Mouse (Mus musculus) liver, embryonic 11.5 days (tissue): ENCODE results near the gene Carmil1. TPM values are rescaled to one million over a fixed set of nuclear protein-coding genes. Genes with fewer than 3 reads are reported as not detected.

ENCODE experiments used
- ATAC-seq: fragments of 200-750 bp; cut with Nextera tagmentation; replicated peaks from 2 replicates; pipeline ENCODE4 v1.8.0; 2017; ENCODE audit warnings: moderate number of reproducible peaks, mild to moderate bottlenecking, moderate TSS enrichment, moderate library complexity; ENCODE audit not compliant: low FRiP score
- DNase-seq: peaks from one replicate; pipeline ENCODE4 v3.0.0-alpha.2; 2017; ENCODE audit warnings: low spot score
- H3K27ac ChIP-seq: fragments of 300-500 bp; sonication (generic); 2 replicates; pipeline ENCODE4 v1.5.1; 2014; ENCODE audit warnings: mild to moderate bottlenecking, low read depth, low read length, control low read depth
- H3K27me3 ChIP-seq: fragments of 300-500 bp; sonication (generic); replicated peaks from 2 replicates; pipeline ENCODE4 v1.6.1; 2014; ENCODE audit warnings: low read length, mixed read lengths; ENCODE audit not compliant: control insufficient read depth, insufficient read depth
- H3K36me3 ChIP-seq: fragments of 300-500 bp; sonication (generic); 2 replicates; pipeline ENCODE4 v1.6.1; 2014; ENCODE audit warnings: mild to moderate bottlenecking, low read length, moderate library complexity, mixed read lengths; ENCODE audit not compliant: control insufficient read depth, insufficient read depth
- H3K4me1 ChIP-seq: fragments of 300-500 bp; sonication (generic); replicated peaks from 2 replicates; pipeline ENCODE4 v1.6.1; 2014; ENCODE audit warnings: low read length, mixed read lengths; ENCODE audit not compliant: control insufficient read depth, insufficient read depth
- H3K4me2 ChIP-seq: fragments of 300-500 bp; sonication (generic); 2 replicates; pipeline ENCODE4 v1.6.1; 2014; ENCODE audit warnings: mild to moderate bottlenecking, control low read depth, moderate library complexity
- H3K4me3 ChIP-seq: fragments of 300-500 bp; sonication (generic); 2 replicates; pipeline ENCODE4 v1.5.1; 2014; ENCODE audit warnings: low read depth, low read length, control low read depth
- H3K9ac ChIP-seq: fragments of 300-500 bp; sonication (generic); 2 replicates; pipeline ENCODE4 v1.6.1; 2014; ENCODE audit warnings: low read depth, low read length, control low read depth
- H3K9me3 ChIP-seq: fragments of 300-500 bp; sonication (generic); 2 replicates; pipeline ENCODE4 v1.6.1; 2016; ENCODE audit warnings: low read length, inconsistent platforms, mixed read lengths; ENCODE audit not compliant: control insufficient read depth
- WGBS: fragments of 180-500 bp; shearing (Covaris S2); extraction: QIAGEN DNeasy Blood & Tissue Kit; methylation state at CpG from one replicate; pipeline ENCODE4 v1.1.7; 2014; 5-methylcytosine and 5-hydroxymethylcytosine counted together
- polyA plus RNA-seq: library from polyadenylated mRNA; unstranded; fragments of >200 nt; fragmentation: Nextera tagmentation; extraction: Ambion mirVana; gene quantifications from 2 replicates; pipeline ENCODE4 v1.2.1, GENCODE M21; 2014

The Carmil1 gene
- polyA plus RNA-seq: 18.6 and 20.1 TPM in 2 replicates

- Histone ChIP-seq H3K27me3 (peaks cover 23% of the 10 kb centered on the region), H3K36me3 (no peaks in the 10 kb centered on the region), H3K27ac (peak within 1 kb of the TSS; percentile 19; the same call in 1 of the 2 replicates), H3K4me3 (peak within 1 kb of the TSS; percentile 67), H3K4me2 (peak within 1 kb of the TSS; percentile 86), H3K9ac (peak within 1 kb of the TSS; percentile 57), H3K4me1 (peaks cover 5% of the 10 kb centered on the region; the same call in 1 of the 2 replicates), H3K9me3 (no peaks in the 10 kb centered on the region)
- peak; percentile 81 for DNase-seq
- WGBS: under 1% methylated on average over 92 of the region's 96 CpGs
- ATAC-seq: peak; percentile 93
These were observed at the start of gene Carmil1 for GRCm38 (mm10) chr13:24280439-24281431. TSS of gene Carmil1 (minus strand) at chr13:24280795.

- ATAC-seq (no peak), DNase-seq (no peak)
- Histone ChIP-seq H3K27me3 (no peaks in the 10 kb centered on the region), H3K36me3 (no peaks in the 10 kb centered on the region), H3K27ac (no peak overlapping the region), H3K4me1 (no peaks in the 10 kb centered on the region), H3K9ac (no peak overlapping the region), H3K9me3 (no peaks in the 10 kb centered on the region), H3K4me2 (no peak overlapping the region), H3K4me3 (no peak overlapping the region)
- 68% methylated on average over 4 of the region's 4 CpGs for WGBS
These were observed 49.5 kb upstream of the Carmil1 start for GRCm38 (mm10) chr13:24330128-24330527.

DNA sequence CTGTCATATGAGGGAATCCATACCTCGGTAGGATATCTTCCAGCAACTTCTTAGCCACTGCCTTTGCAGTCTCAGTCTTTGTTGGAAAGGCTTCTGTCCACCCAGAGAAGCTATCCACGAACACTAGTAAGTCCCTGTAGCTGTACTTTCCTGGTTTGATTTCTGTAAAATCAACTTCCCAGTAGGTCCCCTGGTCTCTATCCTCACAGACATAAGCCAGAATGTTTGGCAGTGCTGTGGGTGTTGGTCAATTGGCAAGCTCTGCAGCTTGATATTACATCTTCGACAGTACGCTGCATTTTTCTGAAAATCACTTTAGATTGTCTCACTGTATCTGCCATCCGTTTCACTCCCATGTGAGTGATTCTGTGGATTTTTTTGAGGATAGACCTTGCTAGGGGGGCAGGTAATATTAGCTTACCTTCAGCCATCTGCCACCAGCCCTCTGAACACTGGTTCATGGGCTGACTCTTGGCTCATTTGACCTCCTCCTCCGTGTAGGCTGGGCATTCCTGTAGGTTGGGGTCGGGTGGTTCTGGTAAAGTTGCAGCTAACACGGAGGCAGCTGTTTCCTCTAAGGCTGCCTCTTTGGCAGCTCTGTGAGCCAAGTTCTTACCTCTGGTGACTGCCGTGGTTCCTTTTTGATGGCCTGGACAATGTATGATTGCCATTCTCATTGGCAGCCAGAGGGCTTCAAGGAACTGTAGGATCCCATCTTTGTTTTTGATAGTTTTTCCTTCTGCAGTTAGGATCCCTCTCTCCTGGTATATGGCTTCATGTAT is 47.6 kb upstream of the Carmil1 start:
- H3K9ac ChIP-seq: no peak overlapping the region
- no peaks in the 10 kb centered on the region for H3K4me1 ChIP-seq
- no peaks in the 10 kb centered on the region for H3K36me3 ChIP-seq
- H3K9me3 ChIP-seq: no peaks in the 10 kb centered on the region
- DNase-seq: no peak
- ATAC-seq: no peak
- no peaks in the 10 kb centered on the region for H3K27me3 ChIP-seq
- no peak overlapping the region for H3K27ac ChIP-seq
- WGBS: 73% methylated on average over 9 of the region's 9 CpGs
- H3K4me3 ChIP-seq: no peak overlapping the region
- no peak overlapping the region for H3K4me2 ChIP-seq

GRCm38 (mm10) chr13:24327201-24327600 is 46.6 kb upstream of the Carmil1 start, which contains the start of gene Cmah:
TSS of gene Cmah (plus strand) at chr13:24327404.
- no peak within 1 kb of the TSS for H3K27ac ChIP-seq
- H3K9me3 ChIP-seq: no peaks in the 10 kb centered on the region
- H3K36me3 ChIP-seq: no peaks in the 10 kb centered on the region
- no peaks in the 10 kb centered on the region for H3K27me3 ChIP-seq
- H3K4me3 ChIP-seq: no peak within 1 kb of the TSS
- no peak within 1 kb of the TSS for H3K9ac ChIP-seq
- ATAC-seq (no peak), DNase-seq (no peak)
- WGBS: 78% methylated on average over 5 of the region's 5 CpGs
- no peaks in the 10 kb centered on the region for H3K4me1 ChIP-seq
- H3K4me2 ChIP-seq: no peak within 1 kb of the TSS

DNA sequence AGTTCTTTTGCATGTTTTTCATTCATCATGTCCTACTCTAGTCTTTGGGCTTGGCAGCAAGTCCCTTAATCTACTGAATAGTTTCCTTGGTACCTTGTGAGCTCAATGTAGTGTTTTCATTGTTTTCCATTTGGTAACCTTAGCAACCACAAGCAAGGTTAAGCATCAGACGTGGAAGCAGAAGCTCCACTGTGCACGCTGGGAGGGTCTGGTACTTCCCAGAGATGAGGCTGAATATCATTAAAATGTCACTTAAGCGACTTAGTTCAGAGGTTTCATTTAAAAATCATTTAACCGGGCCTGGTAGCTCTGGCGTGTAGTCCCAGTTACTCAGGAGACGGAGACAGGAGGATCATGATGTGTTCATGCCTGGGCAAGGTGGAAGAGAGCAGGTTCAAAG is 40.7 kb upstream of the Carmil1 start:
- H3K9me3 ChIP-seq: no peaks in the 10 kb centered on the region
- no peaks in the 10 kb centered on the region for H3K27me3 ChIP-seq
- H3K4me1 ChIP-seq: no peaks in the 10 kb centered on the region
- WGBS: 69% methylated on average over 6 of the region's 6 CpGs
- no peak for ATAC-seq
- DNase-seq: no peak
- no peak overlapping the region for H3K4me2 ChIP-seq
- no peaks in the 10 kb centered on the region for H3K36me3 ChIP-seq
- no peak overlapping the region for H3K4me3 ChIP-seq
- no peak overlapping the region for H3K27ac ChIP-seq
- no peak overlapping the region for H3K9ac ChIP-seq

- Histone ChIP-seq H3K9me3 (no peaks in the 10 kb centered on the region), H3K27me3 (no peaks in the 10 kb centered on the region), H3K4me3 (no peak overlapping the region), H3K27ac (no peak overlapping the region), H3K4me2 (no peak overlapping the region), H3K9ac (no peak overlapping the region), H3K36me3 (no peaks in the 10 kb centered on the region), H3K4me1 (no peaks in the 10 kb centered on the region)
- no peak for ATAC-seq
- DNase-seq: no peak
- WGBS: 14% methylated on average over 4 of the region's 4 CpGs
These were observed 38.0 kb upstream of the Carmil1 start for GRCm38 (mm10) chr13:24318618-24319017.

GRCm38 (mm10) chr13:24316563-24316962 is 36.0 kb upstream of the Carmil1 start:
- no peak overlapping the region for H3K4me2 ChIP-seq
- DNase-seq: no peak
- H3K9me3 ChIP-seq: no peaks in the 10 kb centered on the region
- H3K27ac ChIP-seq: no peak overlapping the region
- H3K27me3 ChIP-seq: no peaks in the 10 kb centered on the region
- no peak for ATAC-seq
- H3K9ac ChIP-seq: no peak overlapping the region
- WGBS: 58% methylated on average over 3 of the region's 3 CpGs
- no peaks in the 10 kb centered on the region for H3K4me1 ChIP-seq
- H3K4me3 ChIP-seq: no peak overlapping the region
- H3K36me3 ChIP-seq: no peaks in the 10 kb centered on the region

DNA sequence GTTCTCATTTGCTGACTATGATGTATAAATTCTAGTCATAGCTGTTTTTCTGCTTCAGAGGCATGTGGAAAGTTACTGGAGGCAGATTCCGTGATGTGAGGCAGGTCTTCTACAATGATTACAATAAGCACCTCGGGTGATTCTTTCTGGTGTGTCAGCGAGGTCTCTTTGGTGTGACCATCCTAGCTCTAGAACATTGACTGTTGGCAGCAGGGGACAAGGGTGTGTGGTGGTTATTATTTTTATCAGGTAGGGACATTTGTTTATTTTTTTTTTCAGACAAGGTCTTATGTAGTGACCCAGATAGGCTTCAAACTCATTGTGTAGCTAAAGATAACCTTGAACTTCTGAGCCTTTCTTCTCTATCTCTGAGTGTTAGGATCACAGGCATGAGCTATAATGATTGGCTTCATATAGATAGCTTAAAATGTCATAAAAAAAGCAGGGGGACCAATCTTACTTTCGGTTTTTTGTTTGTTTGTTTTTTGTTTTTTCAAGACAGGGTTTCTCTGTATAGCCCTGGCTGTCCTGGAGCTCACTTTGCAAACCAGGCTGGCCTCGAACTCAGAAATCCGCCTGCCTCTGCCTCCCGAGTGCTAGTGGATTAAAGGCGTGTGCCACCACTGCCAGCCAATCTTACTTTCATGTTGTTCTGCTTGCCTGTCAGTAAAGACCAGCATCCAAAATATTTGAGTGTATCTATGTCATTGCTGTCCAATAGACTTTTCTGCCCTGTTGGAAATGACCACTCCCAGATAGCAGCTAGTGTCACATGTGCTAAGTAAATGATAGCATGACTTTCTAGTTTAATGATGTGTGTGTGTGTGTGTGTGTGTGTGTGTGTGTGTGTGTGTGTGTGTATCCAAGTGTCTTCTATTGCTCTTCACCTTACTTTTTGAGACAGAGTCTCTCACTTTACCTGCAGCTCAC is 30.7 kb upstream of the Carmil1 start:
- Histone ChIP-seq H3K36me3 (no peaks in the 10 kb centered on the region), H3K4me2 (peak overlapping the region; percentile 16; the same call in 1 of the 2 replicates), H3K9me3 (no peaks in the 10 kb centered on the region), H3K4me3 (no peak overlapping the region), H3K4me1 (peaks cover 5% of the 10 kb centered on the region), H3K9ac (no peak overlapping the region), H3K27ac (peak overlapping the region; percentile 56), H3K27me3 (no peaks in the 10 kb centered on the region)
- WGBS: 68% methylated on average over 8 of the region's 8 CpGs
- no peak for DNase-seq
- peak; percentile 88 for ATAC-seq
